ENCODE assay signal across 18 mouse cellular contexts in the genomic region with DNA sequence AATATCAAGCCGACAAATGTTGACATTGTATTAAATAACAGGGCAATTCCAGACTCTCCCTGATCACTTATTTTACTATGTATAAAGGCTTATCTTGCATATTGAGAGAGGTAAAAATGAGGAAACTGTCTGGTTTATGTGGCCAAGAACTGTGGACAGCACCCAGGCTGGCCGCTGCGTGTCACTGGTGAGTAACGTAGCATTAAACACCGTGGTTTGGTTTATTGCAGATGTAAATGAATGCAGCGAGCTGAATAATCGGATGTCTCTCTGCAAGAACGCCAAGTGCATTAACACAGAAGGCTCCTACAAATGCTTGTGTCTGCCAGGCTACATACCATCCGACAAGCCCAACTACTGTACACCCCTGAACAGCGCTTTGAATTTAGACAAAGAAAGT. TPM values are rescaled to one million over a fixed set of nuclear protein-coding genes. Genes with fewer than 3 reads are reported as not detected.
DNase-seq lines count a peak whose midpoint lies in the region; ATAC-seq and TF ChIP-seq lines count a peak whose summit lies in the region.
"Had no signal": no experiment of that assay in that cellular context is flagged by ENCODE, and none has a peak within 500 bp of the region (broad histone marks: within the 10 kb centered on the region; RNA-seq: fewer than 3 reads in every experiment).

No protein-coding gene starts in this region.

- no peak overlapping the region for H3K27ac ChIP-seq in intestine, postnatal 0 days (ENCODE audit: low read depth, low read length)
- H3K27ac ChIP-seq in intestine, embryonic 15.5 days: no peak overlapping the region
- no peak overlapping the region for H3K27ac ChIP-seq in neural tube, embryonic 12.5 days
- no peak overlapping the region for H3K27ac ChIP-seq in neural tube, embryonic 15.5 days (replicated peaks)
- H3K27ac ChIP-seq in bone marrow, adult 2 months (ENCODE audit: control insufficient read depth, insufficient read depth, low read depth, low read length, poor library complexity): no peak overlapping the region
- H3K27ac ChIP-seq in lung, postnatal 0 days (ENCODE audit: low read length): no peak overlapping the region
- H3K27ac ChIP-seq: gastrocnemius, adult 2 months; heart, embryonic 10.5 days; midbrain, embryonic 10.5 days had no signal

- peak; percentile 21 for DNase-seq in right cerebral cortex, postnatal 14 days
- DNase-seq in embryo, embryonic 11 days: no peak
- no peak for DNase-seq in lung, postnatal 0 days (ENCODE audit: low spot score)
- DNase-seq: adrenal gland, adult 2 months; gastrocnemius, adult 2 months; heart, postnatal 4 days; liver; thymus, adult 18-20 months had no signal

- no peak overlapping the region for H3K4me2 ChIP-seq in intestine, postnatal 0 days (replicated peaks; ENCODE audit: low read depth)
- H3K4me2 ChIP-seq in intestine, embryonic 15.5 days (replicated peaks): no peak overlapping the region
- H3K4me2 ChIP-seq in neural tube, embryonic 12.5 days (replicated peaks): no peak overlapping the region
- H3K4me2 ChIP-seq in neural tube, embryonic 15.5 days: no peak overlapping the region
- H3K4me2 ChIP-seq in lung, postnatal 0 days (replicated peaks; ENCODE audit: low read depth, low read length): no peak overlapping the region

- ATAC-seq in intestine, postnatal 0 days: no peak
- no peak for ATAC-seq in intestine, embryonic 15.5 days
- 0 out of 2 replicates have a peak, but pooled peaks have one; percentile 17 for ATAC-seq in neural tube, embryonic 12.5 days (ENCODE audit: low FRiP score, low read depth)
- ATAC-seq in neural tube, embryonic 15.5 days (ENCODE audit: low FRiP score): no peak
- no peak for ATAC-seq in lung, postnatal 0 days
- ATAC-seq: intestine, embryonic 16.5 days; Patski had no signal

- no peaks in the 10 kb centered on the region; the same call in 1 of the 2 replicates for H3K36me3 ChIP-seq in intestine, postnatal 0 days (ENCODE audit: control insufficient read depth, insufficient read depth)
- H3K36me3 ChIP-seq in intestine, embryonic 15.5 days: no peaks in the 10 kb centered on the region
- no peaks in the 10 kb centered on the region for H3K36me3 ChIP-seq in neural tube, embryonic 12.5 days
- H3K36me3 ChIP-seq in neural tube, embryonic 15.5 days: no peaks in the 10 kb centered on the region
- H3K36me3 ChIP-seq in lung, postnatal 0 days (ENCODE audit: insufficient read depth, low read length): no peaks in the 10 kb centered on the region

- H3K9me3 ChIP-seq in intestine, postnatal 0 days (ENCODE audit: control insufficient read depth): no peaks in the 10 kb centered on the region
- H3K9me3 ChIP-seq in intestine, embryonic 15.5 days: no peaks in the 10 kb centered on the region
- no peaks in the 10 kb centered on the region for H3K9me3 ChIP-seq in neural tube, embryonic 12.5 days
- H3K9me3 ChIP-seq in neural tube, embryonic 15.5 days (replicated peaks): no peaks in the 10 kb centered on the region
- no peaks in the 10 kb centered on the region for H3K9me3 ChIP-seq in lung, postnatal 0 days (ENCODE audit: low read length)
- H3K9me3 ChIP-seq: heart, embryonic 10.5 days; midbrain, embryonic 10.5 days had no signal

- H3K4me1 ChIP-seq in intestine, postnatal 0 days (replicated peaks; ENCODE audit: control insufficient read depth, insufficient read depth, low read length): no peaks in the 10 kb centered on the region
- H3K4me1 ChIP-seq in intestine, embryonic 15.5 days (replicated peaks): no peaks in the 10 kb centered on the region
- no peaks in the 10 kb centered on the region for H3K4me1 ChIP-seq in neural tube, embryonic 12.5 days
- H3K4me1 ChIP-seq in neural tube, embryonic 15.5 days: no peaks in the 10 kb centered on the region
- no peaks in the 10 kb centered on the region for H3K4me1 ChIP-seq in bone marrow, adult 2 months (ENCODE audit: control insufficient read depth, insufficient read depth, low read length)
- H3K4me1 ChIP-seq in lung, postnatal 0 days (ENCODE audit: insufficient read depth, low read depth, low read length): no peaks in the 10 kb centered on the region
- H3K4me1 ChIP-seq: heart, embryonic 10.5 days; midbrain, embryonic 10.5 days had no signal

- no peak overlapping the region for H3K9ac ChIP-seq in intestine, postnatal 0 days (ENCODE audit: low read depth, low read length)
- H3K9ac ChIP-seq in intestine, embryonic 15.5 days: no peak overlapping the region
- H3K9ac ChIP-seq in neural tube, embryonic 12.5 days: no peak overlapping the region
- H3K9ac ChIP-seq in neural tube, embryonic 15.5 days (replicated peaks): no peak overlapping the region
- H3K9ac ChIP-seq in lung, postnatal 0 days (replicated peaks; ENCODE audit: low read depth): no peak overlapping the region

- H3K27me3 ChIP-seq in intestine, postnatal 0 days (replicated peaks; ENCODE audit: control insufficient read depth, insufficient read depth, low read length): no peaks in the 10 kb centered on the region
- no peaks in the 10 kb centered on the region for H3K27me3 ChIP-seq in intestine, embryonic 15.5 days (replicated peaks)
- no peaks in the 10 kb centered on the region for H3K27me3 ChIP-seq in neural tube, embryonic 12.5 days (replicated peaks)
- H3K27me3 ChIP-seq in neural tube, embryonic 15.5 days (replicated peaks): no peaks in the 10 kb centered on the region
- H3K27me3 ChIP-seq in lung, postnatal 0 days (replicated peaks; ENCODE audit: insufficient read depth, low read length): no peaks in the 10 kb centered on the region
- H3K27me3 ChIP-seq: CH12.LX, Patski had no signal

- no peak overlapping the region for H3K4me3 ChIP-seq in intestine, postnatal 0 days (ENCODE audit: low read depth, low read length)
- H3K4me3 ChIP-seq in intestine, embryonic 15.5 days (replicated peaks): no peak overlapping the region
- no peak overlapping the region for H3K4me3 ChIP-seq in neural tube, embryonic 12.5 days
- H3K4me3 ChIP-seq in neural tube, embryonic 15.5 days (replicated peaks): no peak overlapping the region
- no peak overlapping the region for H3K4me3 ChIP-seq in bone marrow, adult 2 months (replicated peaks; ENCODE audit: control insufficient read depth, low read depth, low read length)
- no peak overlapping the region for H3K4me3 ChIP-seq in lung, postnatal 0 days (ENCODE audit: low read depth, low read length)
- H3K4me3 ChIP-seq: gastrocnemius, adult 2 months; heart, embryonic 10.5 days; midbrain, embryonic 10.5 days had no signal

- TF ChIP-seq CTCF in intestine, postnatal 0 days (IDR thresholded peaks at IDR 0.05; ENCODE audit: low read depth): peak; percentile 56
- peak; percentile 36; the same call in 1 of the 2 replicates for TF ChIP-seq CTCF in bone marrow, adult 2 months (IDR thresholded peaks at IDR 0.05; ENCODE audit: control insufficient read depth, insufficient read depth, low read length)
- TF ChIP-seq CTCF in lung, postnatal 0 days (IDR thresholded peaks at IDR 0.05): no peak

- WGBS in intestine, postnatal 0 days: 87% methylated on average over 10 of the region's 10 CpGs
- 92% methylated on average over 10 of the region's 10 CpGs for WGBS in intestine, embryonic 15.5 days
- 76% methylated on average over 10 of the region's 10 CpGs for WGBS in neural tube, embryonic 12.5 days
- 56% methylated on average over 10 of the region's 10 CpGs for WGBS in neural tube, embryonic 15.5 days
- WGBS in bone marrow, adult 2 months: 79% methylated on average over 10 of the region's 10 CpGs
- 94% methylated on average over 10 of the region's 10 CpGs for WGBS in lung, postnatal 0 days

- TF ChIP-seq POLR2A in bone marrow, adult 2 months (IDR thresholded peaks at IDR 0.05; ENCODE audit: borderline replicate concordance, control insufficient read depth, low read depth, low read length): no peak

- no peak for TF ChIP-seq EP300 in lung, postnatal 0 days (IDR thresholded peaks at IDR 0.05)

RNA-seq across cellular contexts. Expression of a gene that starts 45.6 kb away (rescaled TPM):
- polyA plus RNA-seq in intestine, postnatal 0 days (2015; fragmentation: Nextera tagmentation; extraction: Ambion mirVana): 5.1 and 7.4 TPM in 2 replicates
- polyA plus RNA-seq in intestine, embryonic 15.5 days (2015; fragmentation: Nextera tagmentation; extraction: Ambion mirVana): 12.9 and 13.3 TPM in 2 replicates
- 8.1 and 9.1 TPM in 2 replicates for polyA plus RNA-seq in neural tube, embryonic 12.5 days (2016; fragmentation: Nextera tagmentation; extraction: Ambion mirVana)
- polyA plus RNA-seq in neural tube, embryonic 15.5 days (2015; fragmentation: Nextera tagmentation; extraction: Ambion mirVana): 5.9 and 7.2 TPM in 2 replicates
- 2.3 and 4.3 TPM in 2 replicates for polyA plus RNA-seq in bone marrow, adult 2 months (2011; ENCODE audit: insufficient read depth, insufficient read length, low replicate concordance, missing spikeins)
- polyA plus RNA-seq in lung, postnatal 0 days (2015; fragmentation: Nextera tagmentation; extraction: Ambion mirVana): 32.1 and 36.3 TPM in 2 replicates
